ENCODE assay signal across 12 mouse cellular contexts in the genomic region with DNA sequence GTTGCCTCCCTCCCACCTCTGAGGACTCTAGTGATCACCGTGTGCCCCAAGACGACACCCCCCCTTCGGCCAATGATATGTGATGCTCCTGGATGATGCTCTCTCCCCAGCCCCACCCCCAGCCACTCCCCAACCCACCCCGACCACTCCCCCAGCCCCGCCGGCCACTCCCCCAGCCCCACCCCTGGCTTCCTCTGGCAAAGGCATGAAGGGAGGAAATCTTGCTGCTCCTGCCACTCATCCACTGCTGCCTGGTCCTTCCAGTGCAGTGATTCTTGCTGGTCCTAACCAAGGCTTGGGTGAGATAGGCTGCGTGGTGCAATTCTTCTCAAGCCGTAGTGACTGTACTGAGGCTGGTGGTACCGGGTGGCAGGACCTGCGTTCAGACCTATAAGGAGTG. TPM values are rescaled to one million over a fixed set of nuclear protein-coding genes. Genes with fewer than 3 reads are reported as not detected.
DNase-seq lines count a peak whose midpoint lies in the region; ATAC-seq lines count a peak whose summit lies in the region.
"Had no signal": no experiment of that assay in that cellular context is flagged by ENCODE, and none has a peak within 500 bp of the region (broad histone marks: within the 10 kb centered on the region; RNA-seq: fewer than 3 reads in every experiment).

No protein-coding gene starts in this region.

- H3K27ac ChIP-seq in liver, embryonic 12.5 days, result no peak overlapping the region
- H3K27ac ChIP-seq in embryonic facial prominence, embryonic 13.5 days, result no peak overlapping the region
- H3K27ac ChIP-seq in neural tube, embryonic 15.5 days (replicated peaks), result no peak overlapping the region

- peaks cover 48% of the 10 kb centered on the region for H3K27me3 ChIP-seq in liver, embryonic 12.5 days (replicated peaks)
- H3K27me3 ChIP-seq in embryonic facial prominence, embryonic 13.5 days, result no peaks in the 10 kb centered on the region
- H3K27me3 ChIP-seq in neural tube, embryonic 15.5 days (replicated peaks), result no peaks in the 10 kb centered on the region

- no peak overlapping the region for H3K9ac ChIP-seq in liver, embryonic 12.5 days
- H3K9ac ChIP-seq in embryonic facial prominence, embryonic 13.5 days, result no peak overlapping the region
- no peak overlapping the region for H3K9ac ChIP-seq in neural tube, embryonic 15.5 days (replicated peaks)

- peaks cover 6% of the 10 kb centered on the region; the same call in 1 of the 2 replicates for H3K4me1 ChIP-seq in liver, embryonic 12.5 days
- H3K4me1 ChIP-seq in embryonic facial prominence, embryonic 13.5 days, result peaks cover 6% of the 10 kb centered on the region; the same call in 1 of the 2 replicates
- peaks cover 11% of the 10 kb centered on the region for H3K4me1 ChIP-seq in neural tube, embryonic 15.5 days

- no peak for ATAC-seq in liver, embryonic 12.5 days
- ATAC-seq in embryonic facial prominence, embryonic 13.5 days (ENCODE audit: insufficient number of reproducible peaks, insufficient read depth, low FRiP score, low TSS enrichment, low read depth), result no peak
- peak; percentile 53 for ATAC-seq in neural tube, embryonic 15.5 days (ENCODE audit: low FRiP score)

- H3K4me2 ChIP-seq in liver, embryonic 12.5 days, result no peak overlapping the region
- H3K4me2 ChIP-seq in embryonic facial prominence, embryonic 13.5 days, result peak overlapping the region; percentile 22
- peak overlapping the region; percentile 37 for H3K4me2 ChIP-seq in neural tube, embryonic 15.5 days

- no peaks in the 10 kb centered on the region for H3K36me3 ChIP-seq in liver, embryonic 12.5 days
- H3K36me3 ChIP-seq in embryonic facial prominence, embryonic 13.5 days, result no peaks in the 10 kb centered on the region
- H3K36me3 ChIP-seq in neural tube, embryonic 15.5 days, result peaks cover 13% of the 10 kb centered on the region

- no peaks in the 10 kb centered on the region for H3K9me3 ChIP-seq in liver, embryonic 12.5 days (replicated peaks)
- H3K9me3 ChIP-seq in embryonic facial prominence, embryonic 13.5 days, result no peaks in the 10 kb centered on the region
- no peaks in the 10 kb centered on the region for H3K9me3 ChIP-seq in neural tube, embryonic 15.5 days (replicated peaks)

- DNase-seq in liver, result peak; percentile 40
- DNase-seq in induced T-regulatory cell, adult 2 months (ENCODE audit: low read depth), result peak; percentile 32
- DNase-seq in thymus, postnatal 25 days, result no peak
- no peak for DNase-seq in c-Kit-positive CD71-positive TER-119-positive erythroid progenitor cells, embryonic 14.5 days (ENCODE audit: low spot score)
- DNase-seq in heart, postnatal 4 days, result no peak
- DNase-seq: right cerebral cortex, postnatal 25 days; thymus, adult 2 months had no signal

- no peak overlapping the region for H3K4me3 ChIP-seq in liver, embryonic 12.5 days
- no peak overlapping the region for H3K4me3 ChIP-seq in embryonic facial prominence, embryonic 13.5 days
- H3K4me3 ChIP-seq in neural tube, embryonic 15.5 days (replicated peaks), result no peak overlapping the region

- WGBS in liver, embryonic 12.5 days (ENCODE audit: insufficient replicate concordance), result 15% methylated on average over 8 of the region's 10 CpGs
- WGBS in embryonic facial prominence, embryonic 13.5 days, result 8% methylated on average over 9 of the region's 10 CpGs
- 11% methylated on average over 10 of the region's 10 CpGs for WGBS in neural tube, embryonic 15.5 days

RNA-seq across cellular contexts. Expression of a gene that starts 21.4 kb away (rescaled TPM):
- polyA plus RNA-seq in liver, embryonic 12.5 days (2016; fragmentation: Nextera tagmentation; extraction: Ambion mirVana), result not detected in 2 replicates
- polyA plus RNA-seq in embryonic facial prominence, embryonic 13.5 days (2015; fragmentation: Nextera tagmentation; extraction: Ambion mirVana), result not detected in 2 replicates
- polyA plus RNA-seq in neural tube, embryonic 15.5 days (2015; fragmentation: Nextera tagmentation; extraction: Ambion mirVana), result 0.60 TPM in 1 of 2 replicates, not detected in the other
- total RNA-seq in heart, postnatal 4 days (2021), result not detected
- total RNA-seq: left cerebral cortex, postnatal 25 days had no signal
- polyA plus RNA-seq: heart, postnatal 0 days had no signal

RNA-seq across cellular contexts. Expression of a gene that starts 31.2 kb away (rescaled TPM):
- polyA plus RNA-seq in liver, embryonic 12.5 days (2016; fragmentation: Nextera tagmentation; extraction: Ambion mirVana), result 8.9 and 10.9 TPM in 2 replicates
- 14.2 and 18.8 TPM in 2 replicates for polyA plus RNA-seq in embryonic facial prominence, embryonic 13.5 days (2015; fragmentation: Nextera tagmentation; extraction: Ambion mirVana)
- 9.8 and 13.1 TPM in 2 replicates for polyA plus RNA-seq in neural tube, embryonic 15.5 days (2015; fragmentation: Nextera tagmentation; extraction: Ambion mirVana)
- total RNA-seq in heart, postnatal 4 days (2021), result 10 to 100 TPM; 24.0 to 25.0 TPM

RNA-seq across cellular contexts. Expression of a gene that starts 40.4 kb away (rescaled TPM):
- 5.0 and 5.2 TPM in 2 replicates for polyA plus RNA-seq in liver, embryonic 12.5 days (2016; fragmentation: Nextera tagmentation; extraction: Ambion mirVana)
- 13.0 and 16.4 TPM in 2 replicates for polyA plus RNA-seq in embryonic facial prominence, embryonic 13.5 days (2015; fragmentation: Nextera tagmentation; extraction: Ambion mirVana)
- 17.9 and 18.9 TPM in 2 replicates for polyA plus RNA-seq in neural tube, embryonic 15.5 days (2015; fragmentation: Nextera tagmentation; extraction: Ambion mirVana)
- 10 to 100 TPM; 15.9 to 17.8 TPM for total RNA-seq in heart, postnatal 4 days (2021)

Comparison
In these comparisons a context has a peak if more than half of its experiments do, and no peak if none do; other contexts are left out.
1. DNase-seq: peak in liver (single experiment) and induced T-regulatory cell, adult 2 months (single experiment); none in thymus, postnatal 25 days (single experiment), c-Kit-positive CD71-positive TER-119-positive erythroid progenitor cells, embryonic 14.5 days (single experiment) and heart, postnatal 4 days (single experiment).